Mouse (Mus musculus) B cell, adult 62 days (primary cell): ENCODE measurements around the gene Scarf2. TPM values are rescaled to one million over a fixed set of nuclear protein-coding genes. Genes with fewer than 3 reads are reported as not detected.

Experiments
- total RNA-seq: library from RNA; stranded (reverse); gene quantifications from 4 replicates; pipeline ENCODE4 v1.2.4, GENCODE M21; 2023

The Scarf2 gene
- total RNA-seq, result 0.20 TPM in 1 of 4 replicates, not detected in the others

GRCm38 (mm10) chr16:17796971-17797811, at the start of gene Scarf2:
Gene Scarf2 (plus strand): TSS chr16:17797282.

GRCm38 (mm10) chr16:17759344-17759773, 37.7 kb upstream of the Scarf2 start, which contains the start of gene Klhl22:
Gene Klhl22 (plus strand): TSS chr16:17759618.

GRCm38 (mm10) chr16:17832821-17833220, 35.7 kb downstream of the Scarf2 start, which contains the start of gene B830017H08Rik:
Gene B830017H08Rik (plus strand): TSS chr16:17833121.

GRCm38 (mm10) chr16:17838051-17838450, 41.0 kb downstream of the Scarf2 start, which contains the start of gene Car15:
Gene Car15 (minus strand): TSS chr16:17838364.

Other genes starting within 250 kb of the Scarf2 start
- 0.31 TPM in 1 of 4 replicates, not detected in the others for gene Lrrc74b, start 236.0 kb upstream of the Scarf2 start, total RNA-seq
- not detected in 4 replicates for gene P2rx6, start 235.4 kb upstream of the Scarf2 start, total RNA-seq
- not detected in 4 replicates for gene Slc7a4, start 214.1 kb upstream of the Scarf2 start, total RNA-seq
- gene Smpd4, start 177.9 kb upstream of the Scarf2 start, total RNA-seq, result 45.7 to 50.9 TPM (median 48.8 TPM) in 4 replicates
- not detected in 4 replicates for gene Ccdc74a, start 150.8 kb upstream of the Scarf2 start, total RNA-seq
- 129 to 145 TPM (median 134 TPM) in 4 replicates for gene Med15, start 64.4 kb upstream of the Scarf2 start, total RNA-seq
- gene Klhl22, start 37.7 kb upstream of the Scarf2 start, total RNA-seq, result 10.8 to 21.1 TPM (median 15.3 TPM) in 4 replicates
- not detected in 4 replicates for gene B830017H08Rik, start 35.8 kb downstream of the Scarf2 start, total RNA-seq
- gene Car15, start 41.1 kb downstream of the Scarf2 start, total RNA-seq, result 9.8 to 15.2 TPM (median 12.4 TPM) in 4 replicates
- gene Gm20518, start 94.4 kb downstream of the Scarf2 start, total RNA-seq, result 2.4 to 4.3 TPM (median 3.3 TPM) in 4 replicates
- not detected in 4 replicates for gene Tssk1, start 96.9 kb downstream of the Scarf2 start, total RNA-seq
- 56.8 to 69.7 TPM (median 66.1 TPM) in 4 replicates for gene Dgcr2, start 101.3 kb downstream of the Scarf2 start, total RNA-seq
- gene Tssk2, start 101.4 kb downstream of the Scarf2 start, total RNA-seq, result not detected in 4 replicates
- 58.2 to 66.8 TPM (median 59.7 TPM) in 4 replicates for gene Ess2, start 114.1 kb downstream of the Scarf2 start, total RNA-seq
- gene Gsc2, start 117.8 kb downstream of the Scarf2 start, total RNA-seq, result not detected in 4 replicates
- gene Slc25a1, start 130.9 kb downstream of the Scarf2 start, total RNA-seq, result 26.2 to 31.2 TPM (median 28.5 TPM) in 4 replicates
- gene Vpreb2, start 183.1 kb downstream of the Scarf2 start, total RNA-seq, result not detected in 4 replicates